Mouse (Mus musculus) NIH3T3 (cell line): ENCODE measurements around the gene Vmn1r213.

Experiments
- DNase-seq: peaks from one replicate; pipeline ENCODE4 v3.0.0-alpha.2; 2012; ENCODE audit warnings: low read depth

Vmn1r213 gene

DNA sequence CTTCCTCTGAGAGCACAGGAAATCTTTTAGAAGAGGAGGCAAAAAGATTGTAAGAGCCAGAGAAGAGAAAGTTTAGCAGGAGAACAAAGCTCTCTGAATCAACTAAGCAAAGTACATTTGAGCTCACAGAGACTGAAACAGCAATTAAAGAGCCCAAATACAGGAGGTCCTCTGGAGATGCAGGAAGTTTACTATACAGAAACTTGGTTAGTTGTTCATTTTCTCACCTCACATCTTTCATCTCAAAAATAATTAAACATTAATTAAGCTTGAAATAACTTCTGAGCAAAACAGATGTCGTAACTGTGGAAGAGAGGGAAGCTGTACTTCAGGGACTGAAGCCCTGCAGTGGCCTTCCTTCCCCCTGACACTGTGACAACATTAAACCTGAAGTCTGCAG lies at the start of gene Vmn1r213:
Gene Vmn1r213 (plus strand): TSS at position 301 of the 400 bp plus-strand sequence.
- DNase-seq = no peak

DNA sequence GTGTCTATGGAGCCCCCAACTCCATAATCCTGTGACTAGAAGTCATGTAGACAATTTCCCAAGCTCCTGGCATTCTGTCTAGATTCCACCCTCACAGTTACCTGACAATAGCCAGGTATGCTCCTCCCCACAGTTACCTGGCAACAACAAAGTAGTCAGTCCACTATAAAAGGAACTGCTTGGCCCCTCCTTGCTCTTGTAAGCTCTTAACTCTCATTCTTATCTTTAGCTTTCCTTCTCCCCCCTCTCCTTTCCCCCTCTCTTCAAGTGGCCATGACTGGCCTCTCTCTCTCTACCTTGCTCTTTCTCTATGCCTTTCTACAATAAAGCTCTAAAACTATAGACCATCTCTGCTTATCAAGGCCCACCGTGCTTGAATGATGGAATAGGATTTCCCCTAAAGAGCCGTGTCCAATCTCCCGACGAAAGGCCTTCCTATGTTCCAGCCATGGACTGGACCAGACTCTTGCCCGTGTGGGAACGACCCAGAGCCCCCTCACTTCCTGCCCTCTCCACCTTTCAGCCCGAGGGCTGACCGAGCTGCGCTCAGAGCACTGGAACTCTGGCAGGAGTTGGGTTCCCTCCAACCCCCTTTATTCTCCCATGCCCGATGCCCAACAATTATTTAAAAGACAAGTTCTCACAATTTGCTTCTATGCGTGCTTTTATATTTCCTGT lies 17.1 kb upstream of the Vmn1r213 start:
- no peak for DNase-seq

DNA sequence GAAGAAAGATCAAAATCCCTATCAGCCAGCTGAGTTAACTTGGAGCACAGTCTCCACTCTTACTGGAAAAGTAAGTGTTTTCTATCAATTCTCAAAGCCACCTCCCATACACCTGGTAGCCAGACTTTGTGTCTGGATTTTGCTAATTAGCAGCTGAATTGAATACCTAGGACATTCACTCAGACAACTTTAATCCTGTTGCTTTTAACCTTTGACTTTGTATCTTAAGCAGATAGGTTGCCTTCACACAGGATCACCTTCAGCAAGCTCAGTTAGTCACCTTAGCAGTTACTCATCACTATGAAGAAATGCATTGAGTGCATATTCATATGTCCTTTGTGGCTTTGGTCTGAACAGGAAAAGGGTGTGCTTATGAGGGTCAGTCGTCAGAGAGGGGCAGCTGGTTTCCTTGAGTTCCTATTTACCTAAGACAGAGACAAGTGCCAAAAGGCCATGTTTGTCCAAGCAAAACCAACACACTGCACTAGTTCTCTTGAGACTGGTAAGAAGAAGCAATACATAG lies 15.2 kb upstream of the Vmn1r213 start:
- DNase-seq = no peak

DNA sequence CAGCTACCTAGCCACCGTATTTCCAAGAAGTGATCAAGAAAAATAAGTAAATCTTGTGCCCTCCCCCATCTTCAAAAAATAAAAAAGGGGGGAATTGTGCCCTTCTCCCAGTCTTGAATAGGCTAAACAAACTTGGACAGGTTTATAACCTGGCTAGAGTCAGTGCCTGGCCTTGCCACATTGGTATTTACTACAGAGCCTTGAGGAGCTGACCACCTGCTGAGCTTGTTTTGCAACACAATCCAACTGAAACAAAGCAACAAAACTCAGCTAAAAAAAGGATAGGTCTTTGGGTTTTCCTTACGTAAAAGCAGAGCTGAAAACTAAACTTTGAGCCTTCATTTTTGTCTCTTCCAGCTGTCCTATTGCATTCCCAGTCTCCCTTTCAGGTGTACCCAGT lies 14.7 kb upstream of the Vmn1r213 start:
- DNase-seq = no peak

DNA sequence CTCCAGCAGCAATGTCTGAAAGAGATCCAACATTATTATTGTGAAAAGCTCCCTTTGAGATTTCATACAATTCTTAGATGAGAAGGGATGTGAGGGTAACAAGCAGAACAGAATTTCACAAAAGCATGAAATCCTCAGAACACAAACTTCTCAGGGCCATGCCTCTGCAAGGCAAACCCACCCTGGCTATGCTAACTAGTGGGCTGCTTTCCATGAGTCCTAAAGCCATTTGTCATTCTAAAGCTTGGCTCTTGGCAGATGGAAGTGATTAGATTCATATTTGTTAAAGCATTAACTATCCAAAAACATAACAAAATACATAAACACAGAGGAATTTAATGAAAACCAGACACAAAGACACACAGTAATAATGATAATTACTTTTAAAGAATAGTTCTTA lies 10.7 kb downstream of the Vmn1r213 start:
- DNase-seq = no peak

DNA sequence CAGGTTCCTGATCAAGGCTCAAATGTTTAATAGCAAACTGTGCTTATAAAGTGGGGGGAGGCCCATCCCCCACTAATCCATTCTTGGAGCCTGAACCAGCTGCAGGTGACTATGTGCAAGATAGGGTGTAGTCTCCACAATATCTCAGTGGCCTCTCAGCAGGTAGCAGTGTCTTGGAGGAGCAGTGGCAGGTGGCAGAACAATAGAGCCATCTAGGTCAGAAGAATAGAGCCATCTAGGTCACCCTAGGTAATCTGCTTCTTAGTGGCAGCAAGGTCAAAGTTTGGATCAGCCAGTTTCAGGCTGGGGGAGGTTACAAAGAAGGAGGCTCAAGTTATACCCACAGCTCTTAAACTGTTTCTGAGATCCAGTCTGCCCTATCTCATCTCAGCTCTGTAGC lies 17.4 kb downstream of the Vmn1r213 start:
- DNase-seq = no peak

DNA sequence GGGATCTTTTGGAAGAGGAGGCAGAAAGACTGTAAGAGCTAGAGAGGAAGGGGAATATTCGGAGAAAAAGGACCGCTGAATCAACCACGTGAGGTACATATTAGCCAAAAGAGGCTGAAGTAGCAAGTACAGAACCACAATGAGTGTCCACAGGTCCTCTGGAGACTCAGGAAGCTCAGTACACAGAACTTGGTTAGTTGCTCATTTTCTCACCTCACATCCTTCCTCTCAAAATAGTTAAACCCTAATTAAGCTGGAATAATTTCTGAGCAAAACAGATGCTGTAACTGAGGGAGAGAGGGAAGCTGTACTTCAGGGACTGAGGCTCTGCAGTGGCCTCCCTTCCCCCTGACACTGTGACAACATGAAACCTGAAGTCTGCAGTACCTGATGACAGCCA lies 22.7 kb downstream of the Vmn1r213 start, which contains the start of gene Vmn1r214:
Gene Vmn1r214 (plus strand): TSS at position 301 of the 400 bp plus-strand sequence.
- DNase-seq = no peak

DNA sequence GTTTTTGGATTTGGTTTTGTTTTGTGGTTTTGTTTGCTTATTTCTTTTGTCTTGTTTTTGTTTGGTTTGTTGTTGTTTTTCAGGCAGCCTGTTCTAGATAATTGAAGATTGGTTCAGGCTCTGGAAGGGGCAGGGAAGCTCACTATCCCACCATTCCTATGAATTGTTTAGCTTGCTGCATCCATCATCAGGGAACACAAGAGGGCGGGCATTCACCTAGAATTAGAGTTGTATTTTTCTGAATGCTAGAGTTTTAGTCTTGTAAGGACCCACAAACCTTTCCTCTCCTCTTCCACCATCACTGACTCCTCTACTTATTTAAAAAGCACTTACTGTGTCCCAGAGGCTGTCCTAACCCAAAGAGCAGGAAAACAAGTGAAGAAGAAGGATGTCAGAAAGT lies 50.3 kb downstream of the Vmn1r213 start:
- DNase-seq = no peak
